Mouse (Mus musculus): Measurements from ENCODE around the gene Eif5a. TPM values are rescaled to one million over a fixed set of nuclear protein-coding genes. Genes with fewer than 3 reads are reported as not detected.

The Eif5a gene
- 100 to 1,000 TPM; 413 to 433 TPM for total RNA-seq (2021)
- long read RNA-seq, experiment 1, transcript Eif5a-210 (6 exons, 1,343 nt), result major isoform, 415 of 472 reads
- long read RNA-seq, experiment 1, transcript Eif5a-209 (6 exons, 1,259 nt), result minor isoform, 6 of 472 reads
- long read RNA-seq, experiment 1, transcript Eif5a-201 (7 exons, 1,437 nt), result minor isoform, 39 of 472 reads
- long read RNA-seq, experiment 1, partial matches to known transcripts, result 0 of 472 reads
- long read RNA-seq, experiment 1, other reads (novel, unspliced or antisense), result 11 of 472 reads
- long read RNA-seq, experiment 2, transcript Eif5a-209 (6 exons, 1,259 nt), result minor isoform, 9 of 563 reads
- long read RNA-seq, experiment 2, transcript Eif5a-210 (6 exons, 1,343 nt), result major isoform, 484 of 563 reads
- long read RNA-seq, experiment 2, transcript Eif5a-201 (7 exons, 1,437 nt), result minor isoform, 44 of 563 reads
- long read RNA-seq, experiment 2, transcript Eif5a-208 (7 exons, 1,353 nt), result minor isoform, 6 of 563 reads
- long read RNA-seq, experiment 2, partial matches to known transcripts, result 14 of 563 reads
- long read RNA-seq, experiment 2, other reads (novel, unspliced or antisense), result 5 of 563 reads

- peak within 1 kb of the TSS; percentile 96 for H3K27ac ChIP-seq
- intact Hi-C loops (cut with DNase I), result no loop called here
- peak; percentile 61 for TF ChIP-seq CTCF (IDR thresholded peaks at IDR 0.05)
- DNase-seq, result peak; percentile 100
- H3K4me3 ChIP-seq, result peak within 1 kb of the TSS; percentile 97
Measured at GRCm38 (mm10) chr11:69921114-69922011, at the start of gene Eif5a. Gene Eif5a (minus strand): TSS chr11:69921958.

- intact Hi-C loops (cut with DNase I), result no loop called here
- DNase-seq, result no peak
- no peak overlapping the region for H3K27ac ChIP-seq
- no peak for TF ChIP-seq CTCF (IDR thresholded peaks at IDR 0.05)
- H3K4me3 ChIP-seq, result no peak overlapping the region
Measured at GRCm38 (mm10) chr11:69970775-69971174, 49.0 kb upstream of the Eif5a start.

GRCm38 (mm10) chr11:69970222-69970621 is 48.5 kb upstream of the Eif5a start:
- intact Hi-C loops (cut with DNase I), result no loop called here
- no peak for TF ChIP-seq CTCF (IDR thresholded peaks at IDR 0.05)
- Histone ChIP-seq H3K27ac (no peak overlapping the region), H3K4me3 (no peak overlapping the region)
- no peak for DNase-seq

GRCm38 (mm10) chr11:69968793-69969192 is 47.0 kb upstream of the Eif5a start:
- TF ChIP-seq CTCF (IDR thresholded peaks at IDR 0.05), result no peak
- intact Hi-C loops (cut with DNase I), result no loop called here
- no peak for DNase-seq
- Histone ChIP-seq H3K4me3 (no peak overlapping the region), H3K27ac (no peak overlapping the region)

GRCm38 (mm10) chr11:69966860-69967517 is 45.2 kb upstream of the Eif5a start:
- H3K4me3 ChIP-seq, result peak overlapping the region; percentile 71
- intact Hi-C loops (cut with DNase I), result no loop called here

GRCm38 (mm10) chr11:69966006-69966859 is 44.5 kb upstream of the Eif5a start:
- intact Hi-C loops (cut with DNase I), result no loop called here
- no peak for TF ChIP-seq CTCF (IDR thresholded peaks at IDR 0.05)
- peak overlapping the region; percentile 71 for H3K4me3 ChIP-seq
- DNase-seq, result peak; percentile 53
- H3K27ac ChIP-seq, result no peak overlapping the region

More at GRCm38 (mm10) chr11:69966860-69967517, 45.2 kb upstream of the Eif5a start:
- no peak overlapping the region for H3K27ac ChIP-seq
- TF ChIP-seq CTCF (IDR thresholded peaks at IDR 0.05), result no peak
- no peak for DNase-seq

GRCm38 (mm10) chr11:69965271-69966005 is 43.7 kb upstream of the Eif5a start:
- TF ChIP-seq CTCF (IDR thresholded peaks at IDR 0.05), result no peak
- no peak overlapping the region for H3K27ac ChIP-seq
- intact Hi-C loops (cut with DNase I), result no loop called here
- no peak for DNase-seq
- H3K4me3 ChIP-seq, result peak overlapping the region; percentile 40

GRCm38 (mm10) chr11:69964650-69965270 is 43.0 kb upstream of the Eif5a start, which contains the start of gene Cldn7:
Gene Cldn7 (plus strand): TSS chr11:69964779.
- intact Hi-C loops (cut with DNase I), result no loop called here
- no peak for DNase-seq
- peak within 1 kb of the TSS; percentile 40 for H3K4me3 ChIP-seq
- no peak within 1 kb of the TSS for H3K27ac ChIP-seq
- TF ChIP-seq CTCF (IDR thresholded peaks at IDR 0.05), result no peak

- no peak for TF ChIP-seq CTCF (IDR thresholded peaks at IDR 0.05)
- intact Hi-C loops (cut with DNase I), result no loop called here
- Histone ChIP-seq H3K27ac (no peak overlapping the region), H3K4me3 (no peak overlapping the region)
- DNase-seq, result no peak
Measured at GRCm38 (mm10) chr11:69961841-69962240, 40.1 kb upstream of the Eif5a start.

- H3K27ac ChIP-seq, result no peak overlapping the region
- peak; percentile 47 for TF ChIP-seq CTCF (IDR thresholded peaks at IDR 0.05)
Measured at GRCm38 (mm10) chr11:69960616-69961015, 38.9 kb upstream of the Eif5a start.

More at GRCm38 (mm10) chr11:69960616-69961015, 38.9 kb upstream of the Eif5a start:
- no peak overlapping the region for H3K4me3 ChIP-seq
- DNase-seq, result no peak
- intact Hi-C loops (cut with DNase I), result no loop called here

Data from gastrocnemius, adult 2 months (tissue).